Mouse (Mus musculus): ENCODE measurements at regions not wholly inside any gene's neighbourhood (a gene's known extent, or its start where the extent isn't known, plus 50 kb on each side); places are given as distances from the start of the nearest gene placed in this dataset.

DNA sequence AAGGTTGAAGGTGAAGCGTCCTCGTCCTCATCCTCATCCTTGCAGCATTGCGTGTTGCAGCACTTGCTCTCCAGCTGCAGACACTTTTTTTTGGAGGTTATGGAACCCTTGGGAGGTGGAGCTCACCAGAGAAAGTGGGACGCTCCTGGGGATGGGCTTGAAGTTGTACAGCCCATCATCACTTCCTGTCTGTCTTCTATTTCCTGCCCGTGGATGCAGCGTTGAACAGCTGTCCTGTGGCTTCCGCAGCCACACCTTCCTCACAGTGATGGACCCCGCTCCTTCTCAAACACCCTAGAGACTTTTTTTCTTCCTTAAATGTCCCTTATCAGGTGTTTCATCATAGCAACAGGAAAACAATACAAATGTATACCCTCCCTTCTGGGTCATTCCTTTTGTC lies 171.5 kb upstream of the Sdk2 start:
- Histone ChIP-seq H3K4me3 (no peak overlapping the region), H3K9me3 (replicated peaks) (no peaks in the 10 kb centered on the region), H3K27ac (no peak overlapping the region), H3K9ac (no peak overlapping the region), H3K4me2 (no peak overlapping the region), H3K4me1 (no peaks in the 10 kb centered on the region), H3K36me3 (no peaks in the 10 kb centered on the region), H3K27me3 (replicated peaks) (peaks cover 20% of the 10 kb centered on the region)
- ATAC-seq, result no peak
- WGBS (ENCODE audit: insufficient replicate concordance), result 38% methylated on average over 8 of the region's 8 CpGs

DNA sequence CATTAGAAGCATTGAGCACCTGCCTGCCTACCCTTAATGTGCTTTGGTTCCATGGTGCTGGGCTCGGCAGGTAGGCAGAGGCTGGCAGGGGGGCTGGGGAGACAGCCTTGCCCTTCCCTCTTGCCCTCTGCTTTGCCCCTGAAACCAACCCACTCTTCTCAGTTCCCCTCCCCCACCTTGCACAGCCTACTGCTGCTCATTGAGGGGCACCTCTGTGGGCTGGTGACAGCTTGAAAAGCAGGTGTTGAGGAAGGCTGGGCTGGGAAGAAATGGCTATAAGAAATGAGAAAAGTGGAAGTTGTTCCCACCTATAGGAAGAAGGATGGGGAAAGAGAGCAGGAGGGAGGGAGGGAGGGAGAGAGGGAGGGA lies 167.7 kb upstream of the Sdk2 start:
- 50% methylated on average over 1 of the region's 1 CpGs for WGBS (ENCODE audit: insufficient replicate concordance)
- Histone ChIP-seq H3K9me3 (replicated peaks) (no peaks in the 10 kb centered on the region), H3K27ac (no peak overlapping the region), H3K4me2 (no peak overlapping the region), H3K4me1 (no peaks in the 10 kb centered on the region), H3K36me3 (no peaks in the 10 kb centered on the region), H3K9ac (no peak overlapping the region), H3K27me3 (replicated peaks) (0 out of 2 replicates have a peak, but pooled peaks cover 3% of the 10 kb centered on the region), H3K4me3 (no peak overlapping the region)
- ATAC-seq, result no peak

DNA sequence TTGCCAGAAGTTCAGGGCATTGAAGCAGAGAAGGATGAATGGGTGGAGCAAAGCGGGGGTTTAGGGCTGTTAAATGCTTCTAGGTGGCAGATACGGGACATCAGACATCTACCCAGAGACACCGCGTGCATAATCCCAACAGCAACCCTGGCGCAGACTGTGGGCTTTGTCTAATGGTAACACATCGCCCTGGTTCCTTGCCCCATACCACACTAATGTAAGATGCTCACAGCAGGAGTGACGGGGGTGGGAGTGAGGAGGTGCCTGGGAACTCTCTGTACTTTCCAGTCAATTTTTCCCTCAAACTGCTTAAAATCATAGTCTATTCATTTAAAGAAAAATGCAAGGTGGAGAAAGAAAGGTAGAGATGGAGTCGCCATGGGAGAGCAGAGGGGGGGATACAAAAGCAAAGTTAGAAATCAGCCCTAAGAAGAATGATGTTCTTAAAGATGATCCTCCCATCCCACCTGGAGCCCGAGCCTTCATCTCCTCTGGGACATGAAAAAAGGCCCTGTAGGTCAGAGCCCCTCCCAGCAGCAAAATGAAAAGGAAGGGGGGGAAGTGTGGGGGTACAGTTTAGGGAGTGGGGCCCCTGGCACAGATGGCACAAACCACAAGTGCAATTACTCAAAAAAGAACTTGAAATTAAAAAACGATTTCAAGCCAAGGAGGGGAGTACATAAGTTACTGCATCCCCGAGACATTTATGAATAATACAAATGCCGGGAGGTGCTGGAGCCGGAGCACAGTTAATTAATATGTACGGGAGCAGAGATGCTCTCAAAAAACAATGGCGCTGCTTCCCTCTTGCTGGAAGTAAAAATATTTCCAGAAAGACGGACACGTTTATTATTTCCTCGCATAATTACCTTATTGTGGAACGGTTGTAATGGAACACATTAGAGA lies 167.0 kb upstream of the Sdk2 start:
- H3K36me3 ChIP-seq, result no peaks in the 10 kb centered on the region
- H3K4me3 ChIP-seq, result no peak overlapping the region
- WGBS (ENCODE audit: insufficient replicate concordance), result 74% methylated on average over 19 of the region's 19 CpGs
- no peaks in the 10 kb centered on the region for H3K9me3 ChIP-seq (replicated peaks)
- no peak overlapping the region for H3K9ac ChIP-seq
- no peak overlapping the region for H3K4me2 ChIP-seq
- H3K4me1 ChIP-seq, result no peaks in the 10 kb centered on the region
- no peak overlapping the region for H3K27ac ChIP-seq
- no peaks in the 10 kb centered on the region for H3K27me3 ChIP-seq (replicated peaks)
- no peak for ATAC-seq

- no peaks in the 10 kb centered on the region for H3K27me3 ChIP-seq (replicated peaks)
- no peaks in the 10 kb centered on the region for H3K36me3 ChIP-seq
- no peaks in the 10 kb centered on the region for H3K4me1 ChIP-seq
- ATAC-seq, result no peak
- H3K9me3 ChIP-seq (replicated peaks), result no peaks in the 10 kb centered on the region
- 59% methylated on average over 4 of the region's 4 CpGs for WGBS (ENCODE audit: insufficient replicate concordance)
- H3K9ac ChIP-seq, result no peak overlapping the region
- no peak overlapping the region for H3K4me3 ChIP-seq
- no peak overlapping the region for H3K27ac ChIP-seq
- H3K4me2 ChIP-seq, result no peak overlapping the region
Measured at GRCm38 (mm10) chr11:114231841-114232240, 165.0 kb upstream of the Sdk2 start.

- no peak overlapping the region for H3K9ac ChIP-seq
- no peaks in the 10 kb centered on the region for H3K4me1 ChIP-seq
- H3K36me3 ChIP-seq, result no peaks in the 10 kb centered on the region
- ATAC-seq, result no peak
- WGBS (ENCODE audit: insufficient replicate concordance), result 69% methylated on average over 8 of the region's 8 CpGs
- H3K4me3 ChIP-seq, result no peak overlapping the region
- no peak overlapping the region for H3K4me2 ChIP-seq
- H3K27me3 ChIP-seq (replicated peaks), result no peaks in the 10 kb centered on the region
- no peaks in the 10 kb centered on the region for H3K9me3 ChIP-seq (replicated peaks)
- H3K27ac ChIP-seq, result no peak overlapping the region
Measured at GRCm38 (mm10) chr11:114229763-114230162, 162.9 kb upstream of the Sdk2 start.

- H3K4me3 ChIP-seq, result no peak overlapping the region
- H3K4me2 ChIP-seq, result no peak overlapping the region
- no peaks in the 10 kb centered on the region for H3K4me1 ChIP-seq
- no peaks in the 10 kb centered on the region for H3K27me3 ChIP-seq (replicated peaks)
- no peak for ATAC-seq
- H3K27ac ChIP-seq, result no peak overlapping the region
- 76% methylated on average over 6 of the region's 6 CpGs for WGBS (ENCODE audit: insufficient replicate concordance)
- no peaks in the 10 kb centered on the region for H3K9me3 ChIP-seq (replicated peaks)
- H3K36me3 ChIP-seq, result no peaks in the 10 kb centered on the region
- no peak overlapping the region for H3K9ac ChIP-seq
Measured at GRCm38 (mm10) chr11:114229196-114229595, 162.3 kb upstream of the Sdk2 start.

GRCm38 (mm10) chr11:114226553-114226952 lies 159.7 kb upstream of the Sdk2 start:
- no peaks in the 10 kb centered on the region for H3K36me3 ChIP-seq
- H3K4me3 ChIP-seq, result no peak overlapping the region
- no peak overlapping the region for H3K4me2 ChIP-seq
- no peak overlapping the region for H3K27ac ChIP-seq
- no peaks in the 10 kb centered on the region for H3K4me1 ChIP-seq
- H3K9ac ChIP-seq, result no peak overlapping the region
- H3K27me3 ChIP-seq (replicated peaks), result no peaks in the 10 kb centered on the region
- H3K9me3 ChIP-seq (replicated peaks), result no peaks in the 10 kb centered on the region
- WGBS (ENCODE audit: insufficient replicate concordance), result 64% methylated on average over 13 of the region's 13 CpGs
- ATAC-seq, result no peak

GRCm38 (mm10) chr11:114224706-114225105 lies 157.9 kb upstream of the Sdk2 start:
- Histone ChIP-seq H3K4me2 (no peak overlapping the region), H3K27ac (no peak overlapping the region), H3K4me1 (no peaks in the 10 kb centered on the region), H3K9me3 (replicated peaks) (no peaks in the 10 kb centered on the region), H3K36me3 (no peaks in the 10 kb centered on the region), H3K9ac (no peak overlapping the region), H3K4me3 (no peak overlapping the region), H3K27me3 (replicated peaks) (no peaks in the 10 kb centered on the region)
- no peak for ATAC-seq
- WGBS (ENCODE audit: insufficient replicate concordance), result 62% methylated on average over 2 of the region's 2 CpGs

DNA sequence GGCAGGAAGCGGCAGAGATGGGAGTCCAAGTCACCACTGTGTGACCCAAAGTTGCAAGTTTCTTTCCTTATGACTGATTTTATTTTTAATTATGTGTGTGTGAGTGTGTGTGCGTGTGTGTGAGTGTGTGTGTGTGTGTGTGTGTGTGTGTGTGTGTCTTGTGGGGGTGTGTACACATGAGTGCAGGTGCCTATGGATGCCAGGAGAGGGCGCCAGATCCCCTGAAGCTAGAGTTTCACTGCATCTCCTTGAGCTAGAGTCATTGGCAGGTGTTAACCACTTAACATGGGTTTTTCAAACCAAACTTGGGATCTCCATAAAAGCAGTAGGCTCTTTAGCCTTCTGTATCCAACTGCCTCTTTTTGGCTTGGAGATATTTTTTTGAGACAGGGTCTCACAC lies 156.2 kb upstream of the Sdk2 start:
- WGBS (ENCODE audit: insufficient replicate concordance), result 60% methylated on average over 3 of the region's 3 CpGs
- no peaks in the 10 kb centered on the region for H3K4me1 ChIP-seq

DNA sequence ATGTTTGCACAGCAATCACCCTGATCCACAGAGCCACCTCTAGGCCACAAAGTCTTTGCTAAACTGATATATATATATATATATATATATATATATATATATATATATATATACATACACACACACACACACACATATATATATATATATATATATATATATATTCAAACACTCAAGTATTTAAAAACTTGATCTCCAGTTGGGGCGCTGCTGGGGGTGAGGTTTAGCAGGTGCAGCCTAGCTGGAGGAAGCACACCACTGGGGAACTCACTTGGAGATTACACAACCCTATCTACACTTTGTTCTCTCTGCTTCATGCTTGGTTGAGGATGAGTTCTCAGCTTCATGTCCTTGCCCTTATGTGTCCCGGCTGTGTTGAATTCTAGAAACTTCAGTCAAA lies 153.6 kb upstream of the Sdk2 start:
- no peaks in the 10 kb centered on the region for H3K9me3 ChIP-seq (replicated peaks)
- H3K27me3 ChIP-seq (replicated peaks), result peaks cover 36% of the 10 kb centered on the region
- no peaks in the 10 kb centered on the region for H3K36me3 ChIP-seq
- no peak overlapping the region for H3K4me3 ChIP-seq
- H3K4me1 ChIP-seq, result peaks cover 8% of the 10 kb centered on the region
- no peak overlapping the region for H3K4me2 ChIP-seq
- H3K27ac ChIP-seq, result no peak overlapping the region
- 59% methylated on average over 2 of the region's 2 CpGs for WGBS (ENCODE audit: insufficient replicate concordance)
- H3K9ac ChIP-seq, result no peak overlapping the region
- ATAC-seq, result no peak

More for the DNA sequence above, 156.2 kb upstream of the Sdk2 start:
- Histone ChIP-seq H3K36me3 (no peaks in the 10 kb centered on the region), H3K27me3 (replicated peaks) (peaks cover 12% of the 10 kb centered on the region; the same call in 1 of the 2 replicates), H3K9ac (no peak overlapping the region), H3K4me3 (no peak overlapping the region), H3K4me2 (no peak overlapping the region), H3K9me3 (replicated peaks) (no peaks in the 10 kb centered on the region), H3K27ac (no peak overlapping the region)
- ATAC-seq, result no peak

GRCm38 (mm10) chr11:114218732-114219506 lies 152.1 kb upstream of the Sdk2 start:
- no peaks in the 10 kb centered on the region for H3K36me3 ChIP-seq
- H3K9ac ChIP-seq, result no peak overlapping the region
- no peak overlapping the region for H3K27ac ChIP-seq
- H3K4me1 ChIP-seq, result peaks cover 8% of the 10 kb centered on the region
- no peak overlapping the region for H3K4me2 ChIP-seq
- ATAC-seq, result no peak
- H3K27me3 ChIP-seq (replicated peaks), result peaks cover 40% of the 10 kb centered on the region
- WGBS (ENCODE audit: insufficient replicate concordance), result 31% methylated on average over 9 of the region's 9 CpGs
- H3K9me3 ChIP-seq (replicated peaks), result no peaks in the 10 kb centered on the region
- H3K4me3 ChIP-seq, result no peak overlapping the region

- Histone ChIP-seq H3K27ac (no peak overlapping the region), H3K4me1 (peaks cover 8% of the 10 kb centered on the region), H3K9me3 (replicated peaks) (no peaks in the 10 kb centered on the region), H3K36me3 (no peaks in the 10 kb centered on the region), H3K4me3 (peak overlapping the region; percentile 22; the same call in 1 of the 2 replicates), H3K4me2 (peak overlapping the region; percentile 47), H3K27me3 (replicated peaks) (peaks cover 40% of the 10 kb centered on the region), H3K9ac (no peak overlapping the region)
- 5% methylated on average over 15 of the region's 15 CpGs for WGBS (ENCODE audit: insufficient replicate concordance)
- no peak for ATAC-seq
Measured at GRCm38 (mm10) chr11:114217245-114217757, 150.5 kb upstream of the Sdk2 start.

All from liver, embryonic 12.5 days (tissue).